Mouse (Mus musculus) kidney, embryonic 16.5 days (tissue): ENCODE measurements around the gene Gabarapl2. TPM values are rescaled to one million over a fixed set of nuclear protein-coding genes. Genes with fewer than 3 reads are reported as not detected.

Source experiments
- ATAC-seq: fragments of 200-750 bp; cut with Nextera tagmentation; 2 replicates; pipeline ENCODE4 v1.8.0; 2017; ENCODE audit warnings: moderate TSS enrichment; ENCODE audit not compliant: low FRiP score, low TSS enrichment
- H3K27ac ChIP-seq: fragments of 300-500 bp; sonication (generic); 2 replicates; pipeline ENCODE4 v1.5.1; 2014; ENCODE audit warnings: low read length
- H3K27me3 ChIP-seq: fragments of 300-500 bp; sonication (generic); 2 replicates; pipeline ENCODE4 v1.6.1; 2014; ENCODE audit warnings: low read length, control low read depth, mixed read lengths; ENCODE audit not compliant: insufficient read depth
- H3K36me3 ChIP-seq: fragments of 300-500 bp; sonication (generic); 2 replicates; pipeline ENCODE4 v1.6.1; 2014; ENCODE audit warnings: low read length, control low read depth, mixed read lengths; ENCODE audit not compliant: insufficient read depth
- H3K4me1 ChIP-seq: fragments of 300-500 bp; sonication (generic); 2 replicates; pipeline ENCODE4 v1.6.1; 2014; ENCODE audit warnings: low read length, control low read depth, mixed read lengths; ENCODE audit not compliant: insufficient read depth
- H3K4me2 ChIP-seq: fragments of 300-500 bp; sonication (generic); replicated peaks from 2 replicates; pipeline ENCODE4 v1.6.1; 2014; ENCODE audit warnings: low read depth, low read length
- H3K4me3 ChIP-seq: fragments of 300-500 bp; sonication (generic); 2 replicates; pipeline ENCODE4 v1.5.1; 2014; ENCODE audit warnings: mild to moderate bottlenecking, low read length
- H3K9ac ChIP-seq: fragments of 300-500 bp; sonication (generic); replicated peaks from 2 replicates; pipeline ENCODE4 v1.6.1; 2014; ENCODE audit warnings: low read length
- H3K9me3 ChIP-seq: fragments of 300-500 bp; sonication (generic); 2 replicates; pipeline ENCODE4 v1.6.1; 2016; ENCODE audit warnings: low read length, control low read depth
- WGBS: fragments of 180-500 bp; shearing (Covaris S2); extraction: QIAGEN DNeasy Blood & Tissue Kit; methylation state at CpG from one replicate; pipeline ENCODE4 v1.1.7; 2014; 5-methylcytosine and 5-hydroxymethylcytosine counted together
- polyA plus RNA-seq: library from polyadenylated mRNA; unstranded; fragments of >200 nt; fragmentation: Nextera tagmentation; extraction: Ambion mirVana; gene quantifications from 2 replicates; pipeline ENCODE4 v1.2.1, GENCODE M21; 2015

The Gabarapl2 gene
- polyA plus RNA-seq = 197 and 202 TPM in 2 replicates

DNA sequence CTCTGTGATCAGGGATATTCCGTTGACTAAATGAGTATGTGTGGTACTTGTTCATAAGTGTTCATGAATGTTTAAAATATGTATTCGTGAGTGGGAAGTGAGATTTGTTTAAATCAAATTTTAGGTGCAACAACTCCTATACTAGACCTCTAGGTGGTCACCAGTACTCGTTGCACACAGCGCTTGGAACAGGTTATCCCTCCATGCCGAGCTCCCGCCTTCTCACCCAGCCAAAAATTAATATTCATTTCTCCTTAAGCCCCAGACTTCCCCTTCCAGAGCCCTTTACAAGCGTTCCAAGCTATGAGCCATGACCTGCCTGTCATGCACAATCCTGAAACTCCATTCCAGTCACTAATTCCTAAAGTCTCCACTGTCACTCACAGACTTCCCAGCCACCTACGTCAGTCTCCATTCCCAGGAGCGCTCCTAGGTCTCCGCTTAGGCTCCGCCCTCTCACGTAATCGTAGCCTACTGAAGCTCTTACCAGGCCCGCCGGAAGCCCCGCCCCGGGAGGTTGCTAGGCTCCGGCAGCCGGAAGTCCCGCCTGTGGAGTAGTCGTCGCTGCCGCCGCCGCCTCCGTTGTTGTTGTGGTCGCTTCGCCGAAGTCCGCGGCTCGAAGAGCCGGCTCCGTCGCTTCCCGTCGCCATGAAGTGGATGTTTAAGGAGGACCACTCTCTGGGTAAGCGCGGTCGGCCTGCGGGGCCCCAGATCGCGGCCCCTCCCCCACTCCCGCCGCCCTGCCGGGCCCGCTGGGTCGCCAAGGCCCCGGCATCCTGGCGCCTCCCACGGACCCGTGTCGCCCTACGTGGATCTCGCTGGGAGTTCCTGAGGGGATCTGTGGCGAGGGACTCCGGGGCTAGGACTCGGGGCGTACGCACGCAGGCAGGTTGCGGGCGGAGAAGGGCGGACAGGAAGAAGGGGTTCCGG lies at the start of gene Gabarapl2:
TSS of gene Gabarapl2 (plus strand) at position 533 of the 930 bp plus-strand sequence.
- H3K9ac ChIP-seq = peak within 1 kb of the TSS; percentile 87
- WGBS = under 1% methylated on average over 64 of the region's 65 CpGs
- ATAC-seq = peak; percentile 98
- peak within 1 kb of the TSS; percentile 86 for H3K27ac ChIP-seq
- H3K9me3 ChIP-seq = no peaks in the 10 kb centered on the region
- peak within 1 kb of the TSS; percentile 99 for H3K4me3 ChIP-seq
- H3K4me1 ChIP-seq = peaks cover 13% of the 10 kb centered on the region
- peaks cover 21% of the 10 kb centered on the region; the same call in 1 of the 2 replicates for H3K36me3 ChIP-seq
- peak within 1 kb of the TSS; percentile 93 for H3K4me2 ChIP-seq
- H3K27me3 ChIP-seq = no peaks in the 10 kb centered on the region

DNA sequence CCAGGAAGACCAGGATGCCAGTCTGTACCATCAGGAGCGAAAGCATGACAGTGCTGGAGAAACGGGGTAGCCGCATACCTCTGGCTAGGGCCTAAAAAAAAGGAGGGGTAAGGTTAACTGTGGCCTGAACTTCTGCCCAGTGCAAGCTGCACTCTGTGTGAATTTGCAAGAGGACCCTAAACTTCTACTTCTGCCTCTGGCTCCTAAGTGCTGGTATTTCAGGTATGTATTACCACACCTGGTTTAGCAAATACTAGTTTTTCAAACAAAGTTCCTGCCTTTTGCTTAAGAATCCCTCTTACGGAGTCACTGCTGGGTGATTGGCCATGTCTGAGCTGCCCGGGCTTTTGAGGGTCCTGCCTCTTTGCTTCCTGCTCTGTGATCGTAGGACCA lies 49.6 kb upstream of the Gabarapl2 start:
- H3K9ac ChIP-seq = no peak overlapping the region
- ATAC-seq = no peak
- no peaks in the 10 kb centered on the region for H3K36me3 ChIP-seq
- H3K4me3 ChIP-seq = no peak overlapping the region
- no peak overlapping the region for H3K27ac ChIP-seq
- H3K9me3 ChIP-seq = no peaks in the 10 kb centered on the region
- WGBS = 57% methylated on average over 6 of the region's 6 CpGs
- H3K4me1 ChIP-seq = peaks cover 17% of the 10 kb centered on the region
- H3K27me3 ChIP-seq = peaks cover 30% of the 10 kb centered on the region
- H3K4me2 ChIP-seq = no peak overlapping the region

- Histone ChIP-seq H3K9ac (no peak overlapping the region), H3K36me3 (no peaks in the 10 kb centered on the region), H3K4me1 (peaks cover 17% of the 10 kb centered on the region), H3K9me3 (no peaks in the 10 kb centered on the region), H3K4me3 (no peak overlapping the region), H3K27ac (no peak overlapping the region), H3K27me3 (peaks cover 30% of the 10 kb centered on the region), H3K4me2 (no peak overlapping the region)
- no peak for ATAC-seq
- 24% methylated on average over 8 of the region's 8 CpGs for WGBS
Observed at GRCm38 (mm10) chr8:111891983-111892382, 48.5 kb upstream of the Gabarapl2 start.

- Histone ChIP-seq H3K4me1 (peaks cover 17% of the 10 kb centered on the region), H3K36me3 (no peaks in the 10 kb centered on the region), H3K9ac (no peak overlapping the region), H3K4me3 (no peak overlapping the region), H3K4me2 (no peak overlapping the region), H3K27ac (no peak overlapping the region), H3K9me3 (no peaks in the 10 kb centered on the region), H3K27me3 (peaks cover 30% of the 10 kb centered on the region)
- 44% methylated on average over 5 of the region's 5 CpGs for WGBS
- no peak for ATAC-seq
Observed at GRCm38 (mm10) chr8:111892615-111893014, 47.9 kb upstream of the Gabarapl2 start.

GRCm38 (mm10) chr8:111894955-111895354 lies 45.5 kb upstream of the Gabarapl2 start:
- H3K27me3 ChIP-seq = peaks cover 19% of the 10 kb centered on the region
- no peak overlapping the region for H3K4me3 ChIP-seq
- no peaks in the 10 kb centered on the region for H3K36me3 ChIP-seq
- no peak overlapping the region for H3K9ac ChIP-seq
- H3K4me1 ChIP-seq = peaks cover 6% of the 10 kb centered on the region
- WGBS = 87% methylated on average over 7 of the region's 7 CpGs
- H3K4me2 ChIP-seq = no peak overlapping the region
- H3K9me3 ChIP-seq = no peaks in the 10 kb centered on the region
- ATAC-seq = no peak
- no peak overlapping the region for H3K27ac ChIP-seq

DNA sequence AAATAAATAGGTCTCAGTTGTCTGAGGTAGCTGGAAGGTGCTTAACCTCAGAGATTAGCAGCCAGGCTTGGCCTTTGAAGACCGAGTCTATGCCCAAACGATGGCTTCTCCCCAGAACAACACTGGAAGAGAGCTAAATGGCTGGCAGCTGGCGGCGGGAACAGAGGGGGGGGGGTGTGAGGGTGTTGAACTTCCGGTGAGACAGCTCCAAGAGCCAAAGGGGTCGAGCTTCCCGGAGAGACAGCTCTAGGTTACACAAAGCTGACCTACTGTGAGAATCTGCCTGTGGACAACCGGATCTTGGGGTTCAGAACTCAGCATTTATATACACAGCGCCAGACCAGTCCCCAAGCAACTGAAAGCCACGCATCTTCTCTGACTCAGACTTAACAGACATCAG lies 41.9 kb upstream of the Gabarapl2 start:
- Histone ChIP-seq H3K27me3 (no peaks in the 10 kb centered on the region), H3K4me2 (no peak overlapping the region), H3K9me3 (no peaks in the 10 kb centered on the region), H3K27ac (no peak overlapping the region), H3K36me3 (no peaks in the 10 kb centered on the region), H3K9ac (no peak overlapping the region), H3K4me3 (no peak overlapping the region), H3K4me1 (no peaks in the 10 kb centered on the region; the same call in 1 of the 2 replicates)
- no peak; the same call in 1 of the 2 replicates for ATAC-seq
- 28% methylated on average over 10 of the region's 10 CpGs for WGBS

GRCm38 (mm10) chr8:111902080-111902479 lies 38.4 kb upstream of the Gabarapl2 start:
- H3K27me3 ChIP-seq = no peaks in the 10 kb centered on the region
- no peaks in the 10 kb centered on the region for H3K9me3 ChIP-seq
- WGBS = 12% methylated on average over 5 of the region's 5 CpGs
- peak overlapping the region; percentile 47; the same call in 1 of the 2 replicates for H3K27ac ChIP-seq
- no peak overlapping the region for H3K9ac ChIP-seq
- no peaks in the 10 kb centered on the region for H3K36me3 ChIP-seq
- H3K4me1 ChIP-seq = no peaks in the 10 kb centered on the region; the same call in 1 of the 2 replicates
- H3K4me2 ChIP-seq = no peak overlapping the region
- ATAC-seq = peak; percentile 91
- H3K4me3 ChIP-seq = no peak overlapping the region

DNA sequence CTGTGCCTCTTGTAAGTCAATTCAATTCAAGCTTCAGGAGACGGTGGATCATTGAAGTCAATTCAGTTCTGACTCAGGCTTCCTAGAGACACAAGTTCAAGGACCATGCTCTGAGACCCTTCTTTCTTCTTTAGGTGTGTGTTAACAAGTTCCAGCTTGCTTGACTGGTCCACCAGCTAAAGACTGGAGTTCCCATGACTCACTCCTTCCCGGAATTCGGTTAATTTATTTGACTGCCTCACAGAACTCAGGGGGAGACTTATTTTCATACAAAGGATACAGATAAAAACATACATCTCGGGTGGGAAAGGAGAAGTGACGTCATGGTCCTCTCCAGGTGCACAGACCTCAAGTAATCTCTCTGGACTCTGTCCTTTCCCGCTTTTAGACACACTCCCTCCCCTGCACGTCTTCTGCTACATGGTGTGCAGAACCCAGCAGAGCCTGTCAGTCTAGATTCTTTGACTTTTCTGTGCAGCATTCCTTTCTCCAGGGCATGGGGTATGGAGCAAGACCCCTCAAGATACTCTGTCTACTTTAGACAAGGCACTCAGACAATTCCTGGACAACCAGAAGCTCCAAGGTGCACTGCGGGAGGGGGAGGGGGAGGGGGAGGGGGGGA lies 34.9 kb upstream of the Gabarapl2 start:
- ATAC-seq = no peak
- Histone ChIP-seq H3K4me2 (no peak overlapping the region), H3K36me3 (no peaks in the 10 kb centered on the region), H3K9me3 (no peaks in the 10 kb centered on the region), H3K27ac (no peak overlapping the region), H3K4me3 (no peak overlapping the region), H3K4me1 (peaks cover 8% of the 10 kb centered on the region), H3K27me3 (peaks cover 17% of the 10 kb centered on the region), H3K9ac (no peak overlapping the region)
- 62% methylated on average over 8 of the region's 8 CpGs for WGBS

GRCm38 (mm10) chr8:111909621-111910450 lies 30.7 kb upstream of the Gabarapl2 start, which contains the start of gene Chst5:
Gene Chst5, minus strand, starts transcription at chr8:111910447.
- Histone ChIP-seq H3K27me3 (peaks cover 17% of the 10 kb centered on the region), H3K27ac (no peak within 1 kb of the TSS), H3K4me2 (peak within 1 kb of the TSS; percentile 74), H3K9me3 (no peaks in the 10 kb centered on the region), H3K36me3 (no peaks in the 10 kb centered on the region), H3K4me3 (peak within 1 kb of the TSS; percentile 44), H3K9ac (peak within 1 kb of the TSS; percentile 63), H3K4me1 (peaks cover 8% of the 10 kb centered on the region)
- ATAC-seq = peak; percentile 77
- WGBS = 6% methylated on average over 45 of the region's 47 CpGs
